ENCODE assay signal across 7 mouse cellular contexts in the genomic region with DNA sequence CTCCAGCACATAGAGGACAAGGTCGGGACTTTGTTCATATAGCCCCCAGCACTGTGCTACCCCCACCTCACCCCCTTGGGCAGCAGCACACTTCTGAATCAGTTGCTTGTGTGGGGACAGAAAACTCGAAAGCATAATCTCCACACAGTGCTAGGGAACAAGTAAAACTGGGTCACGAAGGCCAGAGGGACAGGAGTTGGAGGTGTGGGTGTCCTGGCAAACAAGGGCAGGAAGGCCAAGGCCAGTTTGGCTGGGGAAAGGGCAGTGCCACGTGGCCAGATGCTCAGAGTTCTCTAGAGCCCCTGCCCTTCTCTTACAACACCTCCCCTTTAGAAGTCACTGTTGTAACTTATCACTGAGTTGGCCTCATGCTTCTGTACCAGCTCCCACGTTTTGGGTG. TPM values are rescaled to one million over a fixed set of nuclear protein-coding genes. Genes with fewer than 3 reads are reported as not detected.
DNase-seq lines count a peak whose midpoint lies in the region; TF ChIP-seq lines count a peak whose summit lies in the region.

No protein-coding gene starts in this region.

- in situ Hi-C loops in ES-E14 (cut with MboI; ENCODE audit: low sequenced_read_pairs in 2 of 2, unreplicated experiment in 2 of 2): no loop called here

- H3K9ac ChIP-seq in ES-E14 (ENCODE audit: insufficient read depth, low read depth, low read length, poor library complexity, severe bottlenecking): peak overlapping the region; percentile 5; the same call in 1 of the 2 replicates

- TF ChIP-seq CTCF in left cerebral cortex, adult 2 months (IDR thresholded peaks at IDR 0.05): no peak

- peaks cover 17% of the 10 kb centered on the region; the same call in 1 of the 2 replicates for H3K36me3 ChIP-seq in ES-E14 (ENCODE audit: control insufficient read depth, insufficient read depth, low read length, poor library complexity, severe bottlenecking)
- peaks cover 37% of the 10 kb centered on the region for H3K36me3 ChIP-seq in limb, embryonic 10.5 days

- peaks cover 3 to 32% of the 10 kb centered on the region in 2 experiments for H3K4me1 ChIP-seq in ES-E14 (ENCODE audit: control insufficient read depth in 2 of 2, insufficient read depth in 2 of 2, low read length in 2 of 2, poor library complexity in 1 of 2)
- H3K4me1 ChIP-seq in limb, embryonic 10.5 days: peaks cover 45% of the 10 kb centered on the region

- 76% methylated on average over 5 of the region's 5 CpGs for WGBS in limb, embryonic 10.5 days

- no peak overlapping the region for H3K4me3 ChIP-seq in left cerebral cortex, adult 2 months
- H3K4me3 ChIP-seq in ES-E14 (ENCODE audit: insufficient read depth in 1 of 2, low read depth in 1 of 2, low read length in 2 of 2, poor library complexity in 1 of 2, severe bottlenecking in 1 of 2): peak overlapping the region; percentile 94 to 99; a peak in 1 of 4 replicates
- peak overlapping the region; percentile 89; the same call in 1 of the 2 replicates for H3K4me3 ChIP-seq in limb, embryonic 10.5 days

- peak overlapping the region; percentile 95; the same call in 1 of the 2 replicates for H3K27ac ChIP-seq in left cerebral cortex, adult 2 months
- H3K27ac ChIP-seq in ES-E14 (ENCODE audit: insufficient read depth, low read depth, low read length, poor library complexity, severe bottlenecking): no peak overlapping the region
- no peak overlapping the region for H3K27ac ChIP-seq in limb, embryonic 10.5 days

- peak; percentile 6 to 10 for DNase-seq in left cerebral cortex, adult 2 months (ENCODE audit: extremely low spot score in 1 of 2, low spot score in 2 of 2)
- no peak for DNase-seq in left cerebral cortex, adult 9 months (ENCODE audit: low spot score in 2 of 2)
- no peak for DNase-seq in ES-E14 (ENCODE audit: low read depth, low spot score)
- DNase-seq in brain, adult 2 months (ENCODE audit: low read depth, low spot score): peak; percentile 9
- DNase-seq in limb, embryonic 10.5 days (ENCODE audit: low spot score): peak; percentile 23
- DNase-seq in layer of hippocampus, postnatal 25 days (ENCODE audit: extremely low spot score in 1 of 2, low spot score in 1 of 2): no peak
- DNase-seq in right cerebral cortex, postnatal 14 days: no peak

- H3K9me3 ChIP-seq in ES-E14 (ENCODE audit: control insufficient read depth, insufficient read depth, low read depth, low read length): no peaks in the 10 kb centered on the region
- no peaks in the 10 kb centered on the region for H3K9me3 ChIP-seq in limb, embryonic 10.5 days (replicated peaks)

- intact Hi-C loops in left cerebral cortex, adult 2 months (cut with DNase I): loop anchor here (2.0 kb wide), 1 partner anchor 29 kb away; the partner anchor contains the start of genes Akt1s1 and Tbc1d17

- H3K27me3 ChIP-seq in limb, embryonic 10.5 days (ENCODE audit: low read depth, poor library complexity, severe bottlenecking): no peaks in the 10 kb centered on the region

TF ChIP-seq in ES-E14, 5 proteins besides CTCF, POLR2A, EP300 and RAD21:
- TF ChIP-seq CHD2 (IDR thresholded peaks at IDR 0.05; ENCODE audit: low read depth, low read length) (no peak), MAFK (IDR thresholded peaks at IDR 0.05; ENCODE audit: insufficient read depth, low read depth, low read length) (no peak), HCFC1 (IDR thresholded peaks at IDR 0.05; ENCODE audit: borderline replicate concordance, insufficient read depth, low read length) (no peak), ZNF384 (IDR thresholded peaks at IDR 0.05; ENCODE audit: low read depth, low read length) (no peak), ZC3H11A (IDR thresholded peaks at IDR 0.05; ENCODE audit: borderline replicate concordance, low read depth, low read length) (no peak)

RNA-seq across cellular contexts. Expression of gene Atf5, which starts 3.4 kb away (rescaled TPM):
- 10 to 100 TPM; 23.1 to 23.4 TPM for total RNA-seq in left cerebral cortex, adult 2 months (2021)
- total RNA-seq in ES-E14 (2012; rRNA removed): 14.0 and 16.9 TPM in 2 replicates
- 3.1 and 3.4 TPM in 2 replicates for polyA plus RNA-seq in limb, embryonic 10.5 days (2016; fragmentation: Nextera tagmentation; extraction: Ambion mirVana)
- total RNA-seq in layer of hippocampus, postnatal 25 days (2021): 10 to 100 TPM; 26.7 to 31.2 TPM

RNA-seq across cellular contexts. Expression of gene Il4i1, which starts 3.7 kb away (rescaled TPM):
- total RNA-seq in left cerebral cortex, adult 2 months (2021): 1 to 10 TPM; 1.8 to 2.0 TPM
- 4.8 and 6.0 TPM in 2 replicates for total RNA-seq in ES-E14 (2012; rRNA removed)
- 0.89 and 0.94 TPM in 2 replicates for polyA plus RNA-seq in limb, embryonic 10.5 days (2016; fragmentation: Nextera tagmentation; extraction: Ambion mirVana)
- total RNA-seq in layer of hippocampus, postnatal 25 days (2021): 1 to 10 TPM; 1.4 to 2.4 TPM

RNA-seq across cellular contexts. Expression of gene Nup62, which starts 4.0 kb away (rescaled TPM):
- 10 to 100 TPM; 31.9 to 32.2 TPM for total RNA-seq in left cerebral cortex, adult 2 months (2021)
- 91.0 and 98.0 TPM in 2 replicates for total RNA-seq in ES-E14 (2012; rRNA removed)
- 174 and 181 TPM in 2 replicates for polyA plus RNA-seq in limb, embryonic 10.5 days (2016; fragmentation: Nextera tagmentation; extraction: Ambion mirVana)
- 10 to 100 TPM; 30.7 to 31.1 TPM for total RNA-seq in layer of hippocampus, postnatal 25 days (2021)

RNA-seq across cellular contexts. Expression of gene Akt1s1, which starts 28.9 kb away (rescaled TPM):
- total RNA-seq in left cerebral cortex, adult 2 months (2021): 10 to 100 TPM; 69.7 to 77.0 TPM
- 33.8 and 37.6 TPM in 2 replicates for total RNA-seq in ES-E14 (2012; rRNA removed)
- 96.4 and 99.6 TPM in 2 replicates for polyA plus RNA-seq in limb, embryonic 10.5 days (2016; fragmentation: Nextera tagmentation; extraction: Ambion mirVana)
- 10 to 100 TPM; 76.1 to 79.5 TPM for total RNA-seq in layer of hippocampus, postnatal 25 days (2021)

RNA-seq across cellular contexts. Expression of gene Tbc1d17, which starts 29.0 kb away (rescaled TPM):
- total RNA-seq in left cerebral cortex, adult 2 months (2021): 10 to 100 TPM; 64.4 to 67.5 TPM
- total RNA-seq in ES-E14 (2012; rRNA removed): 31.5 and 55.7 TPM in 2 replicates
- polyA plus RNA-seq in limb, embryonic 10.5 days (2016; fragmentation: Nextera tagmentation; extraction: Ambion mirVana): 71.4 and 75.2 TPM in 2 replicates
- total RNA-seq in layer of hippocampus, postnatal 25 days (2021): 10 to 100 TPM; 59.0 to 61.0 TPM

Comparison
In these comparisons a context has a peak if more than half of its experiments do, and no peak if none do; other contexts are left out.
1. DNase-seq: peak in left cerebral cortex, adult 2 months (2 of 2), brain, adult 2 months (single experiment) and limb, embryonic 10.5 days (single experiment); none in left cerebral cortex, adult 9 months (0 of 2), ES-E14 (single experiment), layer of hippocampus, postnatal 25 days (0 of 2) and right cerebral cortex, postnatal 14 days (single experiment).